Mouse (Mus musculus): ENCODE measurements around the gene Neo1. TPM values are rescaled to one million over a fixed set of nuclear protein-coding genes. Genes with fewer than 3 reads are reported as not detected.

Neo1 gene
- total RNA-seq, 1 experiment: 35.7 TPM

GRCm38 (mm10) chr9:59071220-59071977 is 35.2 kb upstream of the Neo1 start:
- in situ Hi-C loops (cut with MboI; ENCODE audit: low sequenced_read_pairs in 2 of 2, unreplicated experiment in 2 of 2): no loop called here
- DNase-seq (ENCODE audit: low read depth, low spot score): no peak
- no peaks in the 10 kb centered on the region for H3K9me3 ChIP-seq (ENCODE audit: control insufficient read depth, insufficient read depth, low read depth, low read length)
- H3K9ac ChIP-seq (ENCODE audit: insufficient read depth, low read depth, low read length, poor library complexity, severe bottlenecking): no peak overlapping the region
- TF ChIP-seq HCFC1 (IDR thresholded peaks at IDR 0.05; ENCODE audit: borderline replicate concordance, insufficient read depth, low read length): no peak
- TF ChIP-seq ZC3H11A (IDR thresholded peaks at IDR 0.05; ENCODE audit: borderline replicate concordance, low read depth, low read length): no peak
- TF ChIP-seq CHD2 (IDR thresholded peaks at IDR 0.05; ENCODE audit: low read depth, low read length): no peak
- no peak for TF ChIP-seq ZNF384 (IDR thresholded peaks at IDR 0.05; ENCODE audit: low read depth, low read length)
- TF ChIP-seq MAFK (IDR thresholded peaks at IDR 0.05; ENCODE audit: insufficient read depth, low read depth, low read length): no peak; the same call in 1 of the 2 replicates
- no peaks in the 10 kb centered on the region for H3K36me3 ChIP-seq (ENCODE audit: control insufficient read depth, insufficient read depth, low read length, poor library complexity, severe bottlenecking)
- H3K27ac ChIP-seq (ENCODE audit: insufficient read depth, low read depth, low read length, poor library complexity, severe bottlenecking): no peak overlapping the region
- no peak overlapping the region for H3K4me3 ChIP-seq (ENCODE audit: insufficient read depth in 1 of 2, low read depth in 1 of 2, low read length in 2 of 2, poor library complexity in 1 of 2, severe bottlenecking in 1 of 2)
- no peaks in the 10 kb centered on the region for H3K4me1 ChIP-seq (ENCODE audit: control insufficient read depth in 2 of 2, insufficient read depth in 2 of 2, low read length in 2 of 2, poor library complexity in 1 of 2)

- in situ Hi-C loops (cut with MboI; ENCODE audit: low sequenced_read_pairs in 2 of 2, unreplicated experiment in 2 of 2): no loop called here
- Histone ChIP-seq H3K9me3 (ENCODE audit: control insufficient read depth, insufficient read depth, low read depth, low read length) (no peaks in the 10 kb centered on the region), H3K36me3 (ENCODE audit: control insufficient read depth, insufficient read depth, low read length, poor library complexity, severe bottlenecking) (no peaks in the 10 kb centered on the region), H3K4me3 (ENCODE audit: insufficient read depth in 1 of 2, low read depth in 1 of 2, low read length in 2 of 2, poor library complexity in 1 of 2, severe bottlenecking in 1 of 2) (no peak overlapping the region), H3K27ac (ENCODE audit: insufficient read depth, low read depth, low read length, poor library complexity, severe bottlenecking) (no peak overlapping the region), H3K4me1 (ENCODE audit: control insufficient read depth in 2 of 2, insufficient read depth in 2 of 2, low read length in 2 of 2, poor library complexity in 1 of 2) (no peaks in the 10 kb centered on the region), H3K9ac (ENCODE audit: insufficient read depth, low read depth, low read length, poor library complexity, severe bottlenecking) (no peak overlapping the region)
- no peak for TF ChIP-seq HCFC1 (IDR thresholded peaks at IDR 0.05; ENCODE audit: borderline replicate concordance, insufficient read depth, low read length)
- no peak for TF ChIP-seq ZC3H11A (IDR thresholded peaks at IDR 0.05; ENCODE audit: borderline replicate concordance, low read depth, low read length)
- no peak for TF ChIP-seq CHD2 (IDR thresholded peaks at IDR 0.05; ENCODE audit: low read depth, low read length)
- TF ChIP-seq ZNF384 (IDR thresholded peaks at IDR 0.05; ENCODE audit: low read depth, low read length): no peak
- no peak for TF ChIP-seq MAFK (IDR thresholded peaks at IDR 0.05; ENCODE audit: insufficient read depth, low read depth, low read length)
- DNase-seq (ENCODE audit: low read depth, low spot score): no peak
These were observed 34.0 kb upstream of the Neo1 start for GRCm38 (mm10) chr9:59070216-59070615.

- Histone ChIP-seq H3K36me3 (ENCODE audit: control insufficient read depth, insufficient read depth, low read length, poor library complexity, severe bottlenecking) (no peaks in the 10 kb centered on the region), H3K9me3 (ENCODE audit: control insufficient read depth, insufficient read depth, low read depth, low read length) (no peaks in the 10 kb centered on the region), H3K4me3 (ENCODE audit: insufficient read depth in 1 of 2, low read depth in 1 of 2, low read length in 2 of 2, poor library complexity in 1 of 2, severe bottlenecking in 1 of 2) (no peak overlapping the region), H3K4me1 (ENCODE audit: control insufficient read depth in 2 of 2, insufficient read depth in 2 of 2, low read length in 2 of 2, poor library complexity in 1 of 2) (no peaks in the 10 kb centered on the region), H3K27ac (ENCODE audit: insufficient read depth, low read depth, low read length, poor library complexity, severe bottlenecking) (no peak overlapping the region), H3K9ac (ENCODE audit: insufficient read depth, low read depth, low read length, poor library complexity, severe bottlenecking) (no peak overlapping the region)
- TF ChIP-seq ZNF384 (IDR thresholded peaks at IDR 0.05; ENCODE audit: low read depth, low read length): no peak
- no peak for TF ChIP-seq ZC3H11A (IDR thresholded peaks at IDR 0.05; ENCODE audit: borderline replicate concordance, low read depth, low read length)
- TF ChIP-seq MAFK (IDR thresholded peaks at IDR 0.05; ENCODE audit: insufficient read depth, low read depth, low read length): no peak
- no peak for TF ChIP-seq CHD2 (IDR thresholded peaks at IDR 0.05; ENCODE audit: low read depth, low read length)
- TF ChIP-seq HCFC1 (IDR thresholded peaks at IDR 0.05; ENCODE audit: borderline replicate concordance, insufficient read depth, low read length): no peak
- in situ Hi-C loops (cut with MboI; ENCODE audit: low sequenced_read_pairs in 2 of 2, unreplicated experiment in 2 of 2): no loop called here
- DNase-seq (ENCODE audit: low read depth, low spot score): no peak
These were observed 29.5 kb upstream of the Neo1 start for GRCm38 (mm10) chr9:59065616-59066301.

GRCm38 (mm10) chr9:59062409-59062808 is 26.2 kb upstream of the Neo1 start:
- no peak for DNase-seq (ENCODE audit: low read depth, low spot score)
- TF ChIP-seq ZNF384 (IDR thresholded peaks at IDR 0.05; ENCODE audit: low read depth, low read length) (no peak), MAFK (IDR thresholded peaks at IDR 0.05; ENCODE audit: insufficient read depth, low read depth, low read length) (no peak), ZC3H11A (IDR thresholded peaks at IDR 0.05; ENCODE audit: borderline replicate concordance, low read depth, low read length) (no peak), HCFC1 (IDR thresholded peaks at IDR 0.05; ENCODE audit: borderline replicate concordance, insufficient read depth, low read length) (no peak), CHD2 (IDR thresholded peaks at IDR 0.05; ENCODE audit: low read depth, low read length) (no peak)
- no peak overlapping the region for H3K4me3 ChIP-seq (ENCODE audit: insufficient read depth in 1 of 2, low read depth in 1 of 2, low read length in 2 of 2, poor library complexity in 1 of 2, severe bottlenecking in 1 of 2)
- no peaks in the 10 kb centered on the region for H3K36me3 ChIP-seq (ENCODE audit: control insufficient read depth, insufficient read depth, low read length, poor library complexity, severe bottlenecking)
- no peaks in the 10 kb centered on the region for H3K4me1 ChIP-seq (ENCODE audit: control insufficient read depth in 2 of 2, insufficient read depth in 2 of 2, low read length in 2 of 2, poor library complexity in 1 of 2)
- no peak overlapping the region for H3K27ac ChIP-seq (ENCODE audit: insufficient read depth, low read depth, low read length, poor library complexity, severe bottlenecking)
- in situ Hi-C loops (cut with MboI; ENCODE audit: low sequenced_read_pairs in 2 of 2, unreplicated experiment in 2 of 2): no loop called here
- H3K9ac ChIP-seq (ENCODE audit: insufficient read depth, low read depth, low read length, poor library complexity, severe bottlenecking): no peak overlapping the region
- no peaks in the 10 kb centered on the region for H3K9me3 ChIP-seq (ENCODE audit: control insufficient read depth, insufficient read depth, low read depth, low read length)

All from ES-E14 (cell line).